Mouse (Mus musculus) hindbrain, embryonic 14.5 days (tissue): Measurements from ENCODE around the gene Rps3. TPM values are rescaled to one million over a fixed set of nuclear protein-coding genes. Genes with fewer than 3 reads are reported as not detected.
"Not testable (repeated sequence)": the region's sequence is repeated elsewhere in the genome, so short reads cannot be mapped to it uniquely, and the experiment has no call there.

Experiments
- ATAC-seq: fragments of 200-750 bp; cut with Nextera tagmentation; 2 replicates; pipeline ENCODE4 v1.8.0; 2017; ENCODE audit warnings: moderate number of reproducible peaks, mild to moderate bottlenecking, moderate TSS enrichment, moderate library complexity; ENCODE audit not compliant: low FRiP score
- DNase-seq: peaks from one replicate; pipeline ENCODE4 v3.0.0-alpha.2; 2015; ENCODE audit warnings: low spot score
- H3K27ac ChIP-seq: fragments of 300-500 bp; sonication (generic); 2 replicates; pipeline ENCODE4 v1.5.1; 2014; ENCODE audit warnings: mild to moderate bottlenecking, moderate library complexity
- H3K27me3 ChIP-seq: fragments of 300-500 bp; sonication (generic); 2 replicates; pipeline ENCODE4 v1.6.1; 2014; ENCODE audit warnings: mild to moderate bottlenecking, low read length, mixed read lengths; ENCODE audit not compliant: control insufficient read depth, insufficient read depth
- H3K36me3 ChIP-seq: fragments of 300-500 bp; sonication (generic); replicated peaks from 2 replicates; pipeline ENCODE4 v1.6.1; 2014; ENCODE audit not compliant: control insufficient read depth, insufficient read depth
- H3K4me1 ChIP-seq: fragments of 300-500 bp; sonication (generic); replicated peaks from 2 replicates; pipeline ENCODE4 v1.6.1; 2014; ENCODE audit warnings: antibody characterized with exemption, low read length, mixed read lengths; ENCODE audit not compliant: control insufficient read depth, insufficient read depth
- H3K4me2 ChIP-seq: fragments of 300-500 bp; sonication (generic); replicated peaks from 2 replicates; pipeline ENCODE4 v1.6.1; 2014; ENCODE audit warnings: mild to moderate bottlenecking, moderate library complexity
- H3K4me3 ChIP-seq: fragments of 300-500 bp; sonication (generic); replicated peaks from 2 replicates; pipeline ENCODE4 v1.5.1; 2014; ENCODE audit warnings: mild to moderate bottlenecking, low read length
- H3K9ac ChIP-seq: fragments of 300-500 bp; sonication (generic); 2 replicates; pipeline ENCODE4 v1.6.1; 2014
- H3K9me3 ChIP-seq: fragments of 300-500 bp; sonication (generic); 2 replicates; pipeline ENCODE4 v1.6.1; 2016; ENCODE audit warnings: low read length; ENCODE audit not compliant: control insufficient read depth
- WGBS: fragments of 180-500 bp; shearing (Covaris S2); extraction: QIAGEN DNeasy Blood & Tissue Kit; methylation state at CpG from one replicate; pipeline ENCODE4 v1.1.7; 2014; 5-methylcytosine and 5-hydroxymethylcytosine counted together
- polyA plus RNA-seq: library from polyadenylated mRNA; unstranded; fragments of >200 nt; fragmentation: Nextera tagmentation; extraction: Ambion mirVana; gene quantifications from 2 replicates; pipeline ENCODE4 v1.2.1, GENCODE M21; 2014

Rps3 gene
- polyA plus RNA-seq, 1 experiment from 2014 or later = 515 TPM

- Histone ChIP-seq H3K9ac (no peak overlapping the region), H3K27me3 (no peaks in the 10 kb centered on the region), H3K9me3 (no peaks in the 10 kb centered on the region), H3K4me1 (no peaks in the 10 kb centered on the region), H3K27ac (no peak overlapping the region), H3K4me3 (no peak overlapping the region), H3K4me2 (no peak overlapping the region), H3K36me3 (no peaks in the 10 kb centered on the region)
- ATAC-seq (no peak), DNase-seq (no peak)
- WGBS = 86% methylated on average over 9 of the region's 9 CpGs
Measured at GRCm38 (mm10) chr7:99516092-99516813, 32.7 kb upstream of the Rps3 start.

DNA sequence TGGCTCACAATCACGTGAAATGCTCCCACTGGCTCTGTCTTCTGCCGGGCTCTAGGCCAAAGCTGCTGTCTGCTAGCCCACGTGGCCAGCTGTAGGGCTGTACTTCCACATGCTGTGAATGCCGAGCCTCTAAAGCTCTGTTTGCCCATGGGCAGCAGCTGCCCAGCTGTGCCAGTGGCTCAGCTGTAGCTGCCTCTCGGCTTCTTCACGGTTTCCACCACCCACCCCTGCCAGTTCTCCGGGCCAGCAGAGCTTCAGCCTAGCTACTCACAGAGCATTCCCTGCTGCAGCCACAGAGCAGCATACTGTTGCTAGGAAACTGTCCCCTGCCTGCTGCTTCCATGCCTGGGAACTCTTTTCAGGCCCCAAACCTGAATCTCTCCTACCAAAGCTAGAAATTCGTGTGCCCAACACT is 26.6 kb upstream of the Rps3 start:
- no peak overlapping the region for H3K9ac ChIP-seq
- WGBS = 4% methylated on average over 8 of the region's 8 CpGs
- no peaks in the 10 kb centered on the region for H3K36me3 ChIP-seq
- no peak overlapping the region for H3K4me3 ChIP-seq
- peak overlapping the region; percentile 38; the same call in 1 of the 2 replicates for H3K27ac ChIP-seq
- ATAC-seq = peak; percentile 77
- no peaks in the 10 kb centered on the region for H3K9me3 ChIP-seq
- DNase-seq = peak; percentile 55
- no peaks in the 10 kb centered on the region for H3K27me3 ChIP-seq
- peaks cover 10% of the 10 kb centered on the region for H3K4me1 ChIP-seq
- peak overlapping the region; percentile 26 for H3K4me2 ChIP-seq

GRCm38 (mm10) chr7:99508187-99508586 is 24.6 kb upstream of the Rps3 start:
- not testable (repeated sequence) for H3K4me1 ChIP-seq, H3K9me3 ChIP-seq, H3K9ac ChIP-seq, ATAC-seq, H3K27ac ChIP-seq, H3K4me3 ChIP-seq, H3K4me2 ChIP-seq, H3K27me3 ChIP-seq, DNase-seq, H3K36me3 ChIP-seq
- 48% methylated on average over 2 of the region's 2 CpGs for WGBS

DNA sequence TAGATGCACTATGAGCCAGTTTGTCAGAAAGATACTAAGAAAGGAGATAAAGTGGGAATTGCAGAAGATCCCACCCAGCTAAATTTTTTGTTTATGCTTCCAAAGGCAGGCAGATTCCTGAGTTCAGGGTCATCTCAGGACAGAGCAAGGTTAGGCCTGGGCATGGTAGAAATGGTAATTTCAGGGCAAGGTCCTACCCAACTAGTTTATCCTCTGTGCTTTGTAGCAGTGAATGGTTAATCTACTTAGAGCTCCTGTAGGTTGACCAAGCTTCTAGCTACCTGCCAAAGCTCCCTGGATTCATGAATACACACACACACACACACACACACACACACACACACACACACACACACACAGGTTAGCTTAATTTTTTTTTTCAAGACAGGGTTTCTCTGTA is 21.0 kb upstream of the Rps3 start:
- Histone ChIP-seq H3K4me3 (no peak overlapping the region), H3K36me3 (no peaks in the 10 kb centered on the region), H3K27me3 (no peaks in the 10 kb centered on the region), H3K27ac (no peak overlapping the region), H3K4me2 (no peak overlapping the region), H3K9me3 (no peaks in the 10 kb centered on the region), H3K4me1 (no peaks in the 10 kb centered on the region), H3K9ac (no peak overlapping the region)
- no peak for ATAC-seq
- DNase-seq = no peak

GRCm38 (mm10) chr7:99501148-99501547 is 17.6 kb upstream of the Rps3 start:
- ATAC-seq (no peak), DNase-seq (no peak)
- Histone ChIP-seq H3K4me2 (no peak overlapping the region), H3K27me3 (no peaks in the 10 kb centered on the region), H3K9ac (no peak overlapping the region), H3K4me1 (no peaks in the 10 kb centered on the region), H3K4me3 (no peak overlapping the region), H3K27ac (no peak overlapping the region), H3K9me3 (no peaks in the 10 kb centered on the region), H3K36me3 (no peaks in the 10 kb centered on the region)
- 37% methylated on average over 1 of the region's 1 CpGs for WGBS

DNA sequence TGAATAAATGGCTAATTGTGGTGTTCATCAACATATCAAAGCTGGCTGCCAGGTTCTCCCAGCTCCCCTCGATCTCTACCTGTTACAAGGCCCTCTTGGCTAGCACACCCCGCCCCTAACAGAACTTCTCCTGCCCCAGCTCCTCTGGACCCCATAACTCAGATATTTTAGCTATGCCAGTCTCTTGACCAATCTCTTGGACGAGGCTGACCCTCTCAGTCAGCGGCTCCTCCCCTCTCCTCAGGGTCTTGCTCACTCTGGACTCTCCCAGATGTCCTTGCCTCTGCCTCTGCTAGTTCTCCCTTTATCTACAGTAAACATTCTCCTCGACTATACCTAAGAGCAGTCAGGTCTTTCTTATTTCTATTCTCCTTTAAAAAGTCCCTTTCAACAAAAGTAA is 17.1 kb upstream of the Rps3 start:
- WGBS = 33% methylated on average over 5 of the region's 5 CpGs
- Histone ChIP-seq H3K36me3 (no peaks in the 10 kb centered on the region), H3K4me3 (no peak overlapping the region), H3K9ac (no peak overlapping the region), H3K27ac (no peak overlapping the region), H3K9me3 (no peaks in the 10 kb centered on the region), H3K4me1 (no peaks in the 10 kb centered on the region), H3K27me3 (no peaks in the 10 kb centered on the region), H3K4me2 (no peak overlapping the region)
- ATAC-seq (no peak), DNase-seq (no peak)

DNA sequence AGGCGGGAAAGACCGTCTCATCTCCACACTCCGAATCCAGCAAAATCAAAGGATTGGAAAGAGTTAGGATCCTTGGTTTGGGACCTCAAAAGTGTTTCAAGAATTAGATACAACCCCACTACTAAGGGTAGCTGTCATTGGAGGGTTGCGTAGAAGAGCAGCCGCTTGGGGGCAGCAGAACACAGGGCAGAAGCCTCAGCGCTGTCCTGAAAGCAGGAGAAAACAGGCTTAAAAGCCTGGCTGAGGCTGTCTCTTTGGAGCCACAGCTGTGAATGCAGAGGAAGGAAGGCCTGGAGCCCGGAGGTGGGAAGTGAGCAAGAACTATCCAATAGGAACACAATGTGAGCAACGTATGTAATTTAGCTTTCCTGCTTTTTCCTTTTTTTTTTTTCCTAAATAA is 16.7 kb upstream of the Rps3 start:
- WGBS = 4% methylated on average over 8 of the region's 8 CpGs
- no peaks in the 10 kb centered on the region for H3K27me3 ChIP-seq
- peak; percentile 86; the same call in 1 of the 2 replicates for ATAC-seq
- peak; percentile 88 for DNase-seq
- H3K27ac ChIP-seq = no peak overlapping the region
- no peak overlapping the region for H3K4me3 ChIP-seq
- H3K36me3 ChIP-seq = no peaks in the 10 kb centered on the region
- no peaks in the 10 kb centered on the region for H3K9me3 ChIP-seq
- H3K4me1 ChIP-seq = no peaks in the 10 kb centered on the region
- H3K4me2 ChIP-seq = no peak overlapping the region
- H3K9ac ChIP-seq = no peak overlapping the region

DNA sequence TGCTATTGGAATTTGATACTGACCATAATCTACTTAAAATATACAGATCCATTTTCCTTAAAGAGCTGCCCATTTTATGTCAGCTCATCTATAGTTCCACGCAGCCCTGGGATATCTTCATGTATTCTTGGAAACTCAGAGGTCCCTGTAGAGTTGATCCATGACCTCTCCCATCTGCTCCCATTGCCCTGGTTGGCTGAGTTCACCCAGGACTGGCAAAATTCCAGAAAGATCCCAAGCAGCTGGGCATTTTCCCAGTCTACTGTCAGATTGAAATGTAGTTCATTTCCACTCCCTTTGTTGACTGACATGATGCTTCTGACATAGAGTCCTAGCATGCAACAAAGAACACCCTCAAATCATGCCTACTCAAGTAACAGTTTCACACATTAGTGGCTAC is 15.6 kb upstream of the Rps3 start:
- Histone ChIP-seq H3K27ac (no peak overlapping the region), H3K36me3 (no peaks in the 10 kb centered on the region), H3K4me1 (no peaks in the 10 kb centered on the region), H3K4me2 (no peak overlapping the region), H3K4me3 (no peak overlapping the region), H3K27me3 (no peaks in the 10 kb centered on the region), H3K9ac (no peak overlapping the region), H3K9me3 (no peaks in the 10 kb centered on the region)
- 31% methylated on average over 1 of the region's 1 CpGs for WGBS
- DNase-seq (no peak), ATAC-seq (no peak)

DNA sequence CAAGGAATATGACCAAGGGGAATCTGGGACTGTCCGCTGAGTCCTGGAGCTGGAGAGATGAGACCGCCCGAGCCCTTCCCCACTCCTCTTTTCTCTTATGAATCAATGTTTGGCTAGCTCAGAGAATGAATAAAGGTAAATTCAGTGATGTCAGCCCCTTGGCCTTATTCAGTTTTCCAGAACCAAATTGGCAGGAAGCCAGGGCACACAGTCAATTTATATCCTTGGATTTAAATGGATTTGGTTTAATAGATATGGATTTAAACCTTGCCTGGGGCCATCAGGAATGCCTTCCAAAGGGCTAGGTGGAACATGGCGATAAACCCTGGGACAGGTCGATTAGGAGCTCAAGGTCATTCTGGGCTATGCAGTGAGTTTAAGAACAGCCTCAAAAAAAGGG is 6.2 kb upstream of the Rps3 start:
- H3K9ac ChIP-seq = no peak overlapping the region
- peaks cover 7% of the 10 kb centered on the region; the same call in 1 of the 2 replicates for H3K9me3 ChIP-seq
- ATAC-seq (no peak), DNase-seq (no peak)
- H3K4me1 ChIP-seq = no peaks in the 10 kb centered on the region
- H3K27me3 ChIP-seq = no peaks in the 10 kb centered on the region
- 84% methylated on average over 5 of the region's 5 CpGs for WGBS
- H3K4me2 ChIP-seq = no peak overlapping the region
- H3K4me3 ChIP-seq = no peak overlapping the region
- H3K27ac ChIP-seq = no peak overlapping the region
- no peaks in the 10 kb centered on the region for H3K36me3 ChIP-seq

- WGBS = 88% methylated on average over 1 of the region's 1 CpGs
Measured at GRCm38 (mm10) chr7:99484679-99485078, 1.1 kb upstream of the Rps3 start.

More at GRCm38 (mm10) chr7:99484679-99485078, 1.1 kb upstream of the Rps3 start:
- no peak for ATAC-seq
- H3K9ac ChIP-seq = no peak overlapping the region
- peaks cover 29% of the 10 kb centered on the region for H3K36me3 ChIP-seq
- no peak for DNase-seq
- no peak overlapping the region for H3K4me3 ChIP-seq
- H3K4me1 ChIP-seq = peaks cover 26% of the 10 kb centered on the region
- H3K9me3 ChIP-seq = no peaks in the 10 kb centered on the region
- no peaks in the 10 kb centered on the region for H3K27me3 ChIP-seq
- H3K27ac ChIP-seq = no peak overlapping the region
- no peak overlapping the region for H3K4me2 ChIP-seq
